9 mouse cellular contexts compared by ENCODE assay signal in the genomic region with DNA sequence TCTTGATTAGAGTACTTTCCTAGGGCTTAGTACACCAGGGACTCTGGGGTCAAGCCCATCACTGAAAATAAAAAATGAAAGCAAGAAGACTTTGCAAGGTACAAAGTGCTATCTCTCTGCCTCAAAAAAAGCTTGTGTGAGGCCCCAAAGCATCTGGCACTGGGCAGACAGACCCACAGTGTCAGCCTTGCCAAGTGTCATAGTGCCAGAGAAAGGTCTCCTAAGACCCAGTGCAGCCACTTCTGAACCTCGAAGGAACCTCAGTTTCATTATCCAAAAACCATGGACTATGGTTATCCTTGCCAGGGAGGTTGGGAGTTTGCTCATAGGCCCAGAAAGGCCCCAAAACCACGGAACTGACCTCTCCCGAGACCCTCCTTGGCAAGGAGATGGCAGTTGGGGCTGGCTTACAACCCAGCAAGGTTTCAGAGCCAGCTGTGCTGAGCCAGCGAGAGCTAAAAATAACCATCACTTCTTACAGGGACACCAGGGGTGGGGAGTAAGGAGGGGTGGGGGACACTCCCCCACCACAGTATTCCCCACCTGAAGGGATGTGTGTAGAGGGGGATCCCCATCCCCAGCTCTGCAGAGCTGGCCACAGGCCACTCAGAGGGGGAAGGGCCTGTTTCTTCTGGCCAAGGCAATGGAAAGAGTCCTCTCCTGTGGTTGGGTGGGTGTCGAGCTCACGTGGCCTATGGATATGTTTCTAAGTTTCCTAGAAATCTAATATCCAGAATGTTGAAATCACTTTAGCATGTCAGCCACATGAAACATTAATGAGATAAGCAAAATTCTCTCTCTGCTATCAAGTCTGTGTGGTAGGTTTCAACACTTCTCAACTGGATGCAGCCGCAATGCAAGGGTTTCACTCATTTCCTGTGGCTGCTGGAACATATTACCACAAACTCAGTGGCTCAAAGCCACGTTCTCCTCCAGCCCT. TPM values are rescaled to one million over a fixed set of nuclear protein-coding genes. Genes with fewer than 3 reads are reported as not detected.
A peak's percentile ranks its signal among the peaks of the same experiment; 100 is the strongest.
DNase-seq lines count a peak whose midpoint lies in the region; ATAC-seq and TF ChIP-seq lines count a peak whose summit lies in the region.
"Had no signal": no experiment of that assay in that cellular context is flagged by ENCODE, and none has a peak within 500 bp of the region (broad histone marks: within the 10 kb centered on the region; RNA-seq: fewer than 3 reads in every experiment).

No protein-coding gene starts in this region.

- H3K36me3 ChIP-seq in liver, postnatal 0 days (replicated peaks; ENCODE audit: insufficient read depth, low read length): no peaks in the 10 kb centered on the region
- no peaks in the 10 kb centered on the region for H3K36me3 ChIP-seq in liver, embryonic 11.5 days (ENCODE audit: control insufficient read depth, insufficient read depth, low read length)
- H3K36me3 ChIP-seq in embryonic facial prominence, embryonic 14.5 days (ENCODE audit: control insufficient read depth, insufficient read depth, low read length): no peaks in the 10 kb centered on the region
- H3K36me3 ChIP-seq in forebrain, embryonic 15.5 days: no peaks in the 10 kb centered on the region

- peak overlapping the region; percentile 18; the same call in 1 of the 2 replicates for H3K4me2 ChIP-seq in liver, postnatal 0 days (ENCODE audit: low read depth, low read length)
- H3K4me2 ChIP-seq in liver, embryonic 11.5 days: no peak overlapping the region
- peak overlapping the region; percentile 8; the same call in 1 of the 2 replicates for H3K4me2 ChIP-seq in embryonic facial prominence, embryonic 14.5 days (ENCODE audit: low read depth, low read length)
- no peak overlapping the region for H3K4me2 ChIP-seq in forebrain, embryonic 15.5 days (replicated peaks)
- H3K4me2 ChIP-seq: forebrain, embryonic 13.5 days had no signal

- no peak for TF ChIP-seq CTCF in liver, postnatal 0 days (IDR thresholded peaks at IDR 0.05; ENCODE audit: low read depth)

- 30% methylated on average over 8 of the region's 8 CpGs for WGBS in liver, postnatal 0 days (ENCODE audit: insufficient replicate concordance)
- WGBS in liver, embryonic 11.5 days: 43% methylated on average over 8 of the region's 8 CpGs
- 49% methylated on average over 8 of the region's 8 CpGs for WGBS in embryonic facial prominence, embryonic 14.5 days
- WGBS in forebrain, embryonic 15.5 days: 84% methylated on average over 8 of the region's 8 CpGs

- DNase-seq in liver, postnatal 0 days: peak; percentile 25
- no peak for DNase-seq in liver, embryonic 11.5 days (ENCODE audit: low spot score)
- peak; percentile 87 for DNase-seq in embryonic facial prominence, embryonic 14.5 days (ENCODE audit: low spot score)
- DNase-seq in induced T-regulatory cell, adult 2 months (ENCODE audit: low read depth): peak; percentile 75
- DNase-seq in thymus, postnatal 25 days: peak; percentile 68
- no peak for DNase-seq in B cell, adult 2 months
- DNase-seq in urinary bladder, postnatal 14 days (ENCODE audit: low spot score): no peak

- H3K27ac ChIP-seq in liver, postnatal 0 days (ENCODE audit: low read depth): peak overlapping the region; percentile 52
- H3K27ac ChIP-seq in liver, embryonic 11.5 days (ENCODE audit: low read depth, low read length): no peak overlapping the region
- H3K27ac ChIP-seq in embryonic facial prominence, embryonic 14.5 days (replicated peaks; ENCODE audit: low read depth, low read length): peak overlapping the region; percentile 63
- H3K27ac ChIP-seq in forebrain, embryonic 15.5 days (replicated peaks): no peak overlapping the region
- H3K27ac ChIP-seq: forebrain, embryonic 13.5 days had no signal

- TF ChIP-seq EP300 in liver, postnatal 0 days (IDR thresholded peaks at IDR 0.05; ENCODE audit: low read depth): peak; percentile 37; the same call in 1 of the 2 replicates

- peak; percentile 15; the same call in 1 of the 2 replicates for ATAC-seq in liver, postnatal 0 days
- ATAC-seq in liver, embryonic 11.5 days (replicated peaks; ENCODE audit: low FRiP score): no peak
- peak; percentile 83 for ATAC-seq in embryonic facial prominence, embryonic 14.5 days (ENCODE audit: low read depth)
- ATAC-seq in forebrain, embryonic 15.5 days (replicated peaks): no peak
- ATAC-seq: forebrain, embryonic 13.5 days had no signal

- no peak overlapping the region for H3K9ac ChIP-seq in liver, postnatal 0 days (replicated peaks)
- no peak overlapping the region for H3K9ac ChIP-seq in liver, embryonic 11.5 days (ENCODE audit: low read depth, low read length)
- H3K9ac ChIP-seq in embryonic facial prominence, embryonic 14.5 days (ENCODE audit: low read depth, low read length): no peak overlapping the region
- no peak overlapping the region for H3K9ac ChIP-seq in forebrain, embryonic 15.5 days (replicated peaks)
- H3K9ac ChIP-seq: forebrain, embryonic 13.5 days had no signal

- peaks cover 3% of the 10 kb centered on the region; the same call in 1 of the 2 replicates for H3K27me3 ChIP-seq in liver, postnatal 0 days (ENCODE audit: insufficient read depth, low read length)
- peaks cover 5% of the 10 kb centered on the region; the same call in 1 of the 2 replicates for H3K27me3 ChIP-seq in liver, embryonic 11.5 days (replicated peaks; ENCODE audit: control insufficient read depth, insufficient read depth, low read length)
- H3K27me3 ChIP-seq in embryonic facial prominence, embryonic 14.5 days (replicated peaks; ENCODE audit: control insufficient read depth, insufficient read depth, low read length): 0 out of 2 replicates have a peak, but pooled peaks cover 4% of the 10 kb centered on the region
- H3K27me3 ChIP-seq in forebrain, embryonic 15.5 days: no peaks in the 10 kb centered on the region
- H3K27me3 ChIP-seq: forebrain, embryonic 13.5 days had no signal

- H3K9me3 ChIP-seq in liver, postnatal 0 days (ENCODE audit: low read length): no peaks in the 10 kb centered on the region
- H3K9me3 ChIP-seq in liver, embryonic 11.5 days (ENCODE audit: control insufficient read depth, low read length): no peaks in the 10 kb centered on the region
- H3K9me3 ChIP-seq in embryonic facial prominence, embryonic 14.5 days (ENCODE audit: control insufficient read depth, low read length): no peaks in the 10 kb centered on the region
- no peaks in the 10 kb centered on the region for H3K9me3 ChIP-seq in forebrain, embryonic 15.5 days
- H3K9me3 ChIP-seq: forebrain, embryonic 13.5 days had no signal

- H3K4me1 ChIP-seq in liver, postnatal 0 days (ENCODE audit: insufficient read depth): peaks cover 13% of the 10 kb centered on the region
- no peaks in the 10 kb centered on the region for H3K4me1 ChIP-seq in liver, embryonic 11.5 days (replicated peaks; ENCODE audit: control insufficient read depth, insufficient read depth, low read length)
- H3K4me1 ChIP-seq in embryonic facial prominence, embryonic 14.5 days (ENCODE audit: control insufficient read depth, insufficient read depth, low read length): peaks cover 31% of the 10 kb centered on the region
- H3K4me1 ChIP-seq in forebrain, embryonic 15.5 days: no peaks in the 10 kb centered on the region
- H3K4me1 ChIP-seq: forebrain, embryonic 13.5 days had no signal

- no peak overlapping the region for H3K4me3 ChIP-seq in liver, postnatal 0 days (ENCODE audit: low read depth, low read length)
- H3K4me3 ChIP-seq in liver, embryonic 11.5 days (ENCODE audit: low read depth, low read length): no peak overlapping the region
- H3K4me3 ChIP-seq in embryonic facial prominence, embryonic 14.5 days (ENCODE audit: low read depth, low read length): no peak overlapping the region
- H3K4me3 ChIP-seq in forebrain, embryonic 15.5 days: no peak overlapping the region
- H3K4me3 ChIP-seq: forebrain, embryonic 13.5 days had no signal

RNA-seq across cellular contexts. Expression of gene Traf1, which starts 23.0 kb away (rescaled TPM):
- 0.34 and 0.43 TPM in 2 replicates for polyA plus RNA-seq in liver, postnatal 0 days (2015; fragmentation: Nextera tagmentation; extraction: Ambion mirVana)
- 0.38 TPM in 2 replicates for polyA plus RNA-seq in liver, embryonic 11.5 days (2014; fragmentation: Nextera tagmentation; extraction: Ambion mirVana)
- 3.9 and 5.7 TPM in 2 replicates for polyA plus RNA-seq in embryonic facial prominence, embryonic 14.5 days (2014; fragmentation: Nextera tagmentation; extraction: Ambion mirVana)
- polyA plus RNA-seq in forebrain, embryonic 15.5 days (2015; fragmentation: Nextera tagmentation; extraction: Ambion mirVana): 0.46 and 1.6 TPM in 2 replicates

RNA-seq across cellular contexts. Expression of gene Phf19, which starts 24.7 kb away (rescaled TPM):
- 1.1 and 1.3 TPM in 2 replicates for polyA plus RNA-seq in liver, postnatal 0 days (2015; fragmentation: Nextera tagmentation; extraction: Ambion mirVana)
- polyA plus RNA-seq in liver, embryonic 11.5 days (2014; fragmentation: Nextera tagmentation; extraction: Ambion mirVana): 4.5 and 5.2 TPM in 2 replicates
- polyA plus RNA-seq in embryonic facial prominence, embryonic 14.5 days (2014; fragmentation: Nextera tagmentation; extraction: Ambion mirVana): 10.8 and 12.2 TPM in 2 replicates
- polyA plus RNA-seq in forebrain, embryonic 15.5 days (2015; fragmentation: Nextera tagmentation; extraction: Ambion mirVana): 5.2 and 6.5 TPM in 2 replicates

Comparison
In these comparisons a context has a peak if more than half of its experiments do, and no peak if none do; other contexts are left out.
1. ATAC-seq: peak in liver, postnatal 0 days (single experiment) and embryonic facial prominence, embryonic 14.5 days (single experiment); none in liver, embryonic 11.5 days (single experiment) and forebrain, embryonic 15.5 days (single experiment).
2. DNase-seq: peak in liver, postnatal 0 days (single experiment), embryonic facial prominence, embryonic 14.5 days (single experiment), induced T-regulatory cell, adult 2 months (single experiment) and thymus, postnatal 25 days (single experiment); none in liver, embryonic 11.5 days (single experiment), B cell, adult 2 months (0 of 2) and urinary bladder, postnatal 14 days (single experiment).
3. H3K27ac ChIP-seq: peak in liver, postnatal 0 days (single experiment) and embryonic facial prominence, embryonic 14.5 days (single experiment); none in liver, embryonic 11.5 days (single experiment) and forebrain, embryonic 15.5 days (single experiment).
4. H3K4me2 ChIP-seq: peak in liver, postnatal 0 days (single experiment) and embryonic facial prominence, embryonic 14.5 days (single experiment); none in liver, embryonic 11.5 days (single experiment) and forebrain, embryonic 15.5 days (single experiment).